Mouse (Mus musculus) cerebellum, postnatal 4 days (tissue): ENCODE measurements at regions not wholly inside any gene's neighbourhood (a gene's known extent, or its start where the extent isn't known, plus 50 kb on each side); places are given as distances from the start of the nearest gene placed in this dataset.
A peak's percentile ranks its signal among the peaks of the same experiment; 100 is the strongest.
"Not testable (repeated sequence)": the region's sequence is repeated elsewhere in the genome, so short reads cannot be mapped to it uniquely, and the experiment has no call there.

ENCODE experiments used
- DNase-seq, 2 experiments: peaks; one replicate each; pipeline ENCODE4 v3.0.0; 2022; ENCODE audit warnings: low spot score in 2 of 2, mixed read lengths in 1 of 2

DNA sequence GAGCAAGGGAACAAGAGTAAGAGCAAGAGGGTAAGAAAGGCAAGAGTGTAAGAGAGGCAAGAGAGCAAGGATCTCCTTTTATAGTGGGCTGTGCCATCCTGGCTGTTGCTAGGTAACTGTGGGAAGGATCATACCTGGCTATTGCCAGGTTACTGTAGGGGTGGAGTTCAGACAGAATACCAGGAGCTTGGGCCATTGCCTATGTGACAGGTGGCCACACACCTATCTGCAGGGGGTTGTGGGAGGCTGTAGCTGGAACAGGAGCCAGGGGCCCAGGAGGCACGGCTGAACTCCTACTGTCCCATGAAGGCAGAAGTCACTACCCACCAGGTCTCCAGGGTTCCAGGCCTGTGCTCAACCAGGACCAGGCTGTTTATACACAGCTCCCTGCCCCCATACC, 1149.0 kb downstream of the 9330182O14Rik start:
- no peak for DNase-seq

DNA sequence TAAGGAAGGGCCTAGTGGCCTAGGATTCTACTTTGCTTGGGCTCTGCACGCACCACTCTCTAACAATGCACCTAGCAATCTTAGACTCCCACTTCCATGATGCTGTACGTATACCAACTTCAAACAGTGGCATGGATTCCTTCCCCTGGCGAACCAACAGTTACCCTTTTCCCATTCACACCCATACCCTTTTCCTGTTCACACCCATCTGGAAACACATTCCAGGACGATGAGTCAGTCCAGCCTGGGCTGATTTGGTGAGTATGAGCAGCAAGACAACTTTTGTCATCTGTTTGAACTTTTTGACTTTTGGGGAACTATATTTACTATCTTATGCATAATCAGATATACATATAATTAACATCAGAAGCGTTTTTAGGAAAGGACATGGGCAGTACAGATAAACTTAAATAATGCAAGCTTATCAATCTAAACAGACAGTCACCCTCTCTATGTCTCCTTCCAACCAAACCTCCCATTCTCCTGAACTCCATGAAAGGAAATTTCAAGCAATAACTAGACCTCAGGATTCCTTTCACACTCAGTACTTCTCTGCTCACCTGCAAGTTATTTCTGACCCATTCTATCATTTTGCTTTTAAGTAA, 1152.7 kb downstream of the 9330182O14Rik start:
- DNase-seq: no peak

DNA sequence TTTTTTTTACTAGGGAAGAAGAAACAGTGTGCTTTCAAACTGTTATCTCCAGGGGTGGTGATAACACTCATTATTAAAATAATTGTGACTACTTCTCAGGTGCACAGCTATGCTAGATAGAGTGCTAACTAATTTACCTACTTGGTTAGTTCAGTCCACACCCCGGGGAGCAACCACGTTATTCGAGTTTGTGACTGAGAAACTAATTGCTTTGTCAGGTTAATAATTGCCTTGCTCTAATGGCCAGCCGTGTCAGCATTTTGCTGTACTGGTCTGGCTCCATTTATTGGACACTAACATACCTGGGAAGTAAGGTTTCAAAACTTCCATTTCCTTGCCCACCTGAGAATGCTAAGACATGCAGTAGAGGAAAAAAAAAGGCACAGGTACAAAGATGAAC, 1163.3 kb downstream of the 9330182O14Rik start:
- DNase-seq: no peak

GRCm38 (mm10) chr15:41306638-41307037, 1172.5 kb downstream of the 9330182O14Rik start:
- no peak for DNase-seq

GRCm38 (mm10) chr15:41311728-41312320, 1177.7 kb downstream of the 9330182O14Rik start:
- DNase-seq: no peak

- DNase-seq: no peak
Observed at GRCm38 (mm10) chr15:41314916-41315315, 1180.8 kb downstream of the 9330182O14Rik start.

- DNase-seq: peak in 1 of 2 experiments; percentile 37
Observed at GRCm38 (mm10) chr15:41325633-41326252, 1191.6 kb downstream of the 9330182O14Rik start.

- no peak for DNase-seq
Observed at GRCm38 (mm10) chr15:41329286-41329685, 1195.1 kb downstream of the 9330182O14Rik start.

GRCm38 (mm10) chr15:41330085-41330484, 1195.9 kb downstream of the 9330182O14Rik start:
- no peak for DNase-seq

- DNase-seq: no peak
Observed at GRCm38 (mm10) chr15:41332451-41332850, 1198.3 kb downstream of the 9330182O14Rik start.

DNA sequence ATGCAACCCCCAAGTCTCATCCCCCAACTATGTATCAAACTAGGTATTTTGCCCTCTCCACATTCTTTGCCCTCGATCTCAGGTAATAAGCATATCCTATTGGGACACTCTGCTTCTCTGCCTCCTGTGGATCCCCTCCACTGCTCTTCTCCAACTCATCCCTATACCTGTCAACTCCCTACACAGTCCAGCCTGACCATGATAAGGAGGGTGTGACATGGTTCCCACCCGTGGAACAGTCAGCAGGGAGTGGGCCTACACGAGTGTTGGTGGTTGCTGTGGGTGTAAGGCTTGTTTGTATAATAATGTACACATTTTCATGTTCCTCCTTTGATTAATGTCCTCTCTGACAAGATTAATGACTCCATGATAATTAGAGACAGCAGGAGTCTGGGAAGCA, 1199.0 kb downstream of the 9330182O14Rik start:
- DNase-seq: no peak

- not testable (repeated sequence) for DNase-seq
Observed at GRCm38 (mm10) chr15:41340621-41341020, 1206.5 kb downstream of the 9330182O14Rik start.

- no peak for DNase-seq
Observed at GRCm38 (mm10) chr15:41345554-41345953, 1211.4 kb downstream of the 9330182O14Rik start.

- no peak for DNase-seq
Observed at GRCm38 (mm10) chr15:41347221-41347620, 1213.1 kb downstream of the 9330182O14Rik start.

DNA sequence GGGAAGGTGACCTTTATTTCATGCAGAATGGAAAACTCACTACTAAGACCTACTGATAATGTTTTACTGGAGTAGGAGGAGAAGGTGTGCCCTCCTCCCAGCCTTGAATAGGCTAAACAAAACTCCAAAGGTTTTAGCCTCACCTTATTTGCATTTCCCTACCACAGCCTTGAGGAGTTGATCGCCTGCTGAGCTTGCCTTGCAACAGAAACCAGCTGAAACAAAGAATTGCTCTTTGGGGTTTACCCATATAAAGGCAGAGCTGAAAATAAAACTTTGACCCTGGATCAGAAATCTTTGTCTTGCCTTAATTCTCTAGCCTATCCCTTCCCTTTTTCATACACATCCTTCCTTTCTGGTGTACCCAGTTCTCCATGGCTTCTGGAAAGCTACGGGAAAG, 1218.0 kb downstream of the 9330182O14Rik start:
- DNase-seq: no peak

GRCm38 (mm10) chr15:41359276-41359675, 1225.1 kb downstream of the 9330182O14Rik start:
- DNase-seq: no peak

- no peak for DNase-seq
Observed at GRCm38 (mm10) chr15:41374669-41375068, 1240.5 kb downstream of the 9330182O14Rik start.

GRCm38 (mm10) chr15:41375906-41376305, 1241.7 kb downstream of the 9330182O14Rik start:
- no peak for DNase-seq

GRCm38 (mm10) chr15:41379637-41380036, 1245.5 kb downstream of the 9330182O14Rik start:
- no peak for DNase-seq

DNA sequence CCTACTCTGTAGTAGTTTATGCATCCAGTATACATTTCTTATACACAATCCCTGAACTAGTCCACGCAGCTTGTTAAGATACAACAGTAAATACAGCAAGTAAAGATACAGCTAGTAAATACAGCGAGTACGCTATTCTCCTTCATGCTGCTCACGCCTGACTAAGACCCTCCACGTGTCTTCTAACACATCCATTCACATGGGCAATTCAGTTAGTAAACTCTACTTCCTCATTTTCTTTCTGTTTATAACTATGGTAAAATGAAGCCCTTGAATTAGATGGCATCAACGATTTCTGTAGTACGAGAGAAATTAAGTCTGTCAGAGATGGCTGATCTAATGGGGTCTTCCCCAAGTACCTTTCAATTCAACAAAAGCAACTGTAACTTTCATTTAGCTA, 1246.3 kb downstream of the 9330182O14Rik start:
- DNase-seq: no peak

DNA sequence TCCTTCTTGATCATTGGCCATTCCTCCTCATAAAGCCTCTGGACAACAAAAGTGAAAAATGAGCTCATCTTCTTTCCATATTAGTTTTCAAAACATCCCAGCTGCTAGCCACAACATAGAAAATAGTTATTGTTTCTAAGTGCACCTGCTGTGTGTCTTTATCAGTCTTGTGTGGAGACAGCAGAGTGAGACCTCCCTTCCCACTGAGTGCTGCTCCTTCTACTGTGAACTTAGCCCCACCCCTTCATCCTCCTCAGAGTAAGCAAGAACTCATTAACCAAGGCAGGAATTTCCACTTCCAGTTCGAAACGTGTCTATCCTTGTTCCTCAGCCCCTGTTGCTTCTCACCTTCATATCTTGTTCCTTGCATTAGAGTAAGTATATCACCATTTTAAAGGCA, 1256.5 kb downstream of the 9330182O14Rik start:
- no peak for DNase-seq
